Mouse (Mus musculus): ENCODE results near the gene Serpina3f.

Gene Serpina3f

DNA sequence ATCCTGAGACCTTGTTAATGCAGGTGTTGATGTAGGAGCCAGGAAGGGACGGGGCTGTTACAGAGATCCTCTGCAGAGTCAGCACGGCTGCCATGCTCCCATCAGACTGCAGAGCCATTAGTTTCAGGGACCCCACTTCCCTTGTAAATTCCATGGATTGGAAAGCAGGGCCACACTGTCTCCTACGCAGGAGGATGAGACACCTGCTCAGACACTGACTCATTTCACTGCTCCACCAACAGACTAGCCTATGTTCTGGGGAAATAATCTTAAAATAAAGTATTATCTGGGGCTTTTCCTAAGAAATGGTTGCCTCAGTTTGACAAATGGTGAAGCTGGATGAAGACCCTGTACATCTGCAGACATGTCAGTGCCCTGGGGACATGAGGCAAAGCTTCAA is 33.9 kb downstream of the Serpina3f start:
- no peak for DNase-seq (ENCODE audit: low spot score)

- DNase-seq (ENCODE audit: low spot score) = no peak
Measured at GRCm38 (mm10) chr12:104261041-104261440, 46.7 kb downstream of the Serpina3f start.

GRCm38 (mm10) chr12:104262863-104263262 is 48.5 kb downstream of the Serpina3f start, which contains the start of gene Serpina3i:
TSS of gene Serpina3i (plus strand) at chr12:104263122.
- DNase-seq (ENCODE audit: low spot score) = no peak

DNA sequence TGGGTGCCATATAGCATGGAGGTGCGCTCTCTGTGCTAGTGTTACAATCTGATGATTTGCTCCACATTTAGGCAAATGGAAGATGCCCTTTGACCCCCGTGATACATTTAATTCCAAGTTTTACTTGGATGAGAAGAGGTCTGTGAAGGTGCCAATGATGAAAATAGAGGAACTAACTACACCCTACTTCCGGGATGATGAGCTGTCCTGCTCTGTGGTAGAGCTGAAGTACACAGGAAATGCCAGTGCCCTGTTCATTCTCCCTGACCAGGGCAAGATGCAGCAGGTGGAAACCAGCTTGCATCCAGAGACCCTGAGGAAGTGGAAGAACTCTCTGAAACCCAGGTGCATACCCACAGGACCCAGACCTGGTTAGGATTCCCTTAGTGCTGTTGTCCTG is 52.0 kb downstream of the Serpina3f start:
- DNase-seq (ENCODE audit: low spot score) = no peak
